Mouse (Mus musculus): ENCODE measurements around the gene Vmn1r231. TPM values are rescaled to one million over a fixed set of nuclear protein-coding genes. Genes with fewer than 3 reads are reported as not detected.

Gene Vmn1r231
- not detected in 2 replicates for polyA plus RNA-seq (2015; fragmentation: Nextera tagmentation; extraction: Ambion mirVana)

GRCm38 (mm10) chr17:20904991-20905390 is at the start of gene Vmn1r231:
Gene Vmn1r231, minus strand, starts transcription at chr17:20905091.
- Histone ChIP-seq H3K4me3 (replicated peaks) (no peak within 1 kb of the TSS), H3K4me2 (no peak within 1 kb of the TSS), H3K9me3 (replicated peaks) (no peaks in the 10 kb centered on the region), H3K9ac (no peak within 1 kb of the TSS), H3K27me3 (no peaks in the 10 kb centered on the region), H3K36me3 (no peaks in the 10 kb centered on the region), H3K27ac (no peak within 1 kb of the TSS), H3K4me1 (no peaks in the 10 kb centered on the region)
- no peak for ATAC-seq (replicated peaks; ENCODE audit: low FRiP score)
- WGBS, result 63% methylated on average over 2 of the region's 2 CpGs

GRCm38 (mm10) chr17:20946636-20947035 is 41.7 kb upstream of the Vmn1r231 start:
- Histone ChIP-seq H3K27me3 (no peaks in the 10 kb centered on the region), H3K9me3 (replicated peaks) (no peaks in the 10 kb centered on the region), H3K9ac (peak overlapping the region; percentile 78), H3K4me1 (peaks cover 25% of the 10 kb centered on the region), H3K27ac (0 out of 2 replicates have a peak overlapping the region, but pooled peaks have one; percentile 97), H3K4me3 (replicated peaks) (peak overlapping the region; percentile 62), H3K4me2 (peak overlapping the region; percentile 67), H3K36me3 (peaks cover 12% of the 10 kb centered on the region)
- ATAC-seq (replicated peaks; ENCODE audit: low FRiP score), result no peak

GRCm38 (mm10) chr17:20946026-20946565 is 41.2 kb upstream of the Vmn1r231 start:
- Histone ChIP-seq H3K27me3 (no peaks in the 10 kb centered on the region), H3K9me3 (replicated peaks) (no peaks in the 10 kb centered on the region), H3K4me2 (peak overlapping the region; percentile 67), H3K9ac (peak overlapping the region; percentile 78), H3K27ac (peak overlapping the region; percentile 97), H3K36me3 (peaks cover 7% of the 10 kb centered on the region), H3K4me3 (replicated peaks) (peak overlapping the region; percentile 62), H3K4me1 (peaks cover 25% of the 10 kb centered on the region)
- ATAC-seq (replicated peaks; ENCODE audit: low FRiP score), result no peak
- under 1% methylated on average over 13 of the region's 13 CpGs for WGBS

- peaks cover 25% of the 10 kb centered on the region for H3K4me1 ChIP-seq
- peak within 1 kb of the TSS; percentile 67 for H3K4me2 ChIP-seq
- ATAC-seq (replicated peaks; ENCODE audit: low FRiP score), result peak; percentile 99
- peak within 1 kb of the TSS; percentile 78 for H3K9ac ChIP-seq
- H3K9me3 ChIP-seq (replicated peaks), result no peaks in the 10 kb centered on the region
- H3K27ac ChIP-seq, result peak within 1 kb of the TSS; percentile 97
- H3K27me3 ChIP-seq, result no peaks in the 10 kb centered on the region
- H3K4me3 ChIP-seq (replicated peaks), result peak within 1 kb of the TSS; percentile 62
- WGBS, result under 1% methylated on average over 69 of the region's 69 CpGs
- 0 out of 2 replicates have a peak, but pooled peaks cover 5% of the 10 kb centered on the region for H3K36me3 ChIP-seq
Measured at GRCm38 (mm10) chr17:20944985-20945891, 40.3 kb upstream of the Vmn1r231 start, which contains the start of gene Ppp2r1a. Gene Ppp2r1a, plus strand, starts transcription at chr17:20945311.

GRCm38 (mm10) chr17:20944226-20944625 is 39.3 kb upstream of the Vmn1r231 start:
- Histone ChIP-seq H3K36me3 (no peaks in the 10 kb centered on the region), H3K4me3 (replicated peaks) (peak overlapping the region; percentile 62), H3K4me2 (peak overlapping the region; percentile 66), H3K27ac (peak overlapping the region; percentile 96), H3K4me1 (peaks cover 20% of the 10 kb centered on the region), H3K9ac (peak overlapping the region; percentile 60), H3K27me3 (no peaks in the 10 kb centered on the region), H3K9me3 (replicated peaks) (no peaks in the 10 kb centered on the region)
- WGBS, result 46% methylated on average over 3 of the region's 3 CpGs
- ATAC-seq (replicated peaks; ENCODE audit: low FRiP score), result no peak

GRCm38 (mm10) chr17:20919614-20920013 is 14.7 kb upstream of the Vmn1r231 start, which contains the start of gene Vmn1r232:
Gene Vmn1r232, minus strand, starts transcription at chr17:20919714.
- no peak within 1 kb of the TSS for H3K4me3 ChIP-seq (replicated peaks)
- H3K9ac ChIP-seq, result no peak within 1 kb of the TSS
- no peaks in the 10 kb centered on the region for H3K27me3 ChIP-seq
- no peak within 1 kb of the TSS for H3K4me2 ChIP-seq
- no peak within 1 kb of the TSS for H3K27ac ChIP-seq
- no peaks in the 10 kb centered on the region for H3K4me1 ChIP-seq
- 61% methylated on average over 1 of the region's 1 CpGs for WGBS
- H3K9me3 ChIP-seq (replicated peaks), result no peaks in the 10 kb centered on the region
- no peaks in the 10 kb centered on the region for H3K36me3 ChIP-seq
- ATAC-seq (replicated peaks; ENCODE audit: low FRiP score), result no peak

GRCm38 (mm10) chr17:20840144-20840543 is 64.7 kb downstream of the Vmn1r231 start, which contains the start of gene Vmn1r230:
Gene Vmn1r230, plus strand, starts transcription at chr17:20840444.
- H3K4me2 ChIP-seq, result no peak within 1 kb of the TSS
- H3K9me3 ChIP-seq (replicated peaks), result no peaks in the 10 kb centered on the region
- H3K36me3 ChIP-seq, result no peaks in the 10 kb centered on the region
- H3K27me3 ChIP-seq, result no peaks in the 10 kb centered on the region
- H3K9ac ChIP-seq, result no peak within 1 kb of the TSS
- no peak within 1 kb of the TSS for H3K27ac ChIP-seq
- ATAC-seq (replicated peaks; ENCODE audit: low FRiP score), result no peak
- WGBS, result 5% methylated on average over 1 of the region's 1 CpGs
- H3K4me1 ChIP-seq, result no peaks in the 10 kb centered on the region
- no peak within 1 kb of the TSS for H3K4me3 ChIP-seq (replicated peaks)

Other genes starting within 250 kb of the Vmn1r231 start
- gene Vmn1r226, start 222.2 kb downstream of the Vmn1r231 start, polyA plus RNA-seq (2015; fragmentation: Nextera tagmentation; extraction: Ambion mirVana), result not detected in 2 replicates
- not detected in 2 replicates for gene Vmn1r227, start 175.2 kb downstream of the Vmn1r231 start, polyA plus RNA-seq (2015; fragmentation: Nextera tagmentation; extraction: Ambion mirVana)
- gene Vmn1r228, start 118.9 kb downstream of the Vmn1r231 start, polyA plus RNA-seq (2015; fragmentation: Nextera tagmentation; extraction: Ambion mirVana), result not detected in 2 replicates
- gene Vmn1r229, start 93.5 kb downstream of the Vmn1r231 start, polyA plus RNA-seq (2015; fragmentation: Nextera tagmentation; extraction: Ambion mirVana), result not detected in 2 replicates
- not detected in 2 replicates for gene Vmn1r230, start 64.6 kb downstream of the Vmn1r231 start, polyA plus RNA-seq (2015; fragmentation: Nextera tagmentation; extraction: Ambion mirVana)
- gene Vmn1r232, start 14.6 kb upstream of the Vmn1r231 start, polyA plus RNA-seq (2015; fragmentation: Nextera tagmentation; extraction: Ambion mirVana), result not detected in 2 replicates
- gene Ppp2r1a, start 40.2 kb upstream of the Vmn1r231 start, polyA plus RNA-seq (2015; fragmentation: Nextera tagmentation; extraction: Ambion mirVana), result 397 and 432 TPM in 2 replicates
- not detected in 2 replicates for gene Vmn1r233, start 91.4 kb upstream of the Vmn1r231 start, polyA plus RNA-seq (2015; fragmentation: Nextera tagmentation; extraction: Ambion mirVana)
- gene Zfp160, start 103.8 kb upstream of the Vmn1r231 start, polyA plus RNA-seq (2015; fragmentation: Nextera tagmentation; extraction: Ambion mirVana), result 14.9 and 15.8 TPM in 2 replicates